ENCODE assay signal across 9 mouse cellular contexts in genomic region chr19:12500124-12500523, GRCm38 (mm10). TPM values are rescaled to one million over a fixed set of nuclear protein-coding genes. Genes with fewer than 3 reads are reported as not detected.
DNase-seq lines count a peak whose midpoint lies in the region; ATAC-seq and TF ChIP-seq lines count a peak whose summit lies in the region.
"Had no signal": no experiment of that assay in that cellular context is flagged by ENCODE, and none has a peak within 500 bp of the region (broad histone marks: within the 10 kb centered on the region; RNA-seq: fewer than 3 reads in every experiment).

No protein-coding gene starts in this region.

- TF ChIP-seq CTCF in kidney, postnatal 0 days (IDR thresholded peaks at IDR 0.05; ENCODE audit: low read depth), result no peak

- no peaks in the 10 kb centered on the region for H3K36me3 ChIP-seq in kidney, postnatal 0 days (ENCODE audit: insufficient read depth, low read length)
- no peaks in the 10 kb centered on the region for H3K36me3 ChIP-seq in embryonic facial prominence, embryonic 11.5 days (replicated peaks; ENCODE audit: control insufficient read depth, insufficient read depth, low read depth, low read length)
- H3K36me3 ChIP-seq in heart, embryonic 11.5 days (ENCODE audit: control insufficient read depth, insufficient read depth, low read length), result no peaks in the 10 kb centered on the region
- 0 out of 2 replicates have a peak, but pooled peaks cover 3% of the 10 kb centered on the region for H3K36me3 ChIP-seq in stomach, embryonic 15.5 days
- H3K36me3 ChIP-seq: G1E had no signal

- DNase-seq in kidney, postnatal 0 days (ENCODE audit: low spot score), result peak; percentile 65
- DNase-seq in kidney, adult 18-20 months, result no peak
- peak; percentile 50 for DNase-seq in embryonic facial prominence, embryonic 11.5 days (ENCODE audit: low spot score)
- DNase-seq in layer of hippocampus, adult 8-10 months (ENCODE audit: low spot score in 2 of 2), result peak; percentile 82 to 83
- peak; percentile 66 for DNase-seq in mesoderm, embryonic 11.5 days (ENCODE audit: low read depth, low spot score)
- no peak for DNase-seq in adrenal gland, postnatal 25 days

- no peaks in the 10 kb centered on the region for H3K9me3 ChIP-seq in kidney, postnatal 0 days (replicated peaks; ENCODE audit: low read length)
- H3K9me3 ChIP-seq in embryonic facial prominence, embryonic 11.5 days (replicated peaks; ENCODE audit: control insufficient read depth, low read length), result no peaks in the 10 kb centered on the region
- no peaks in the 10 kb centered on the region for H3K9me3 ChIP-seq in heart, embryonic 11.5 days (replicated peaks; ENCODE audit: control insufficient read depth, low read length)
- no peaks in the 10 kb centered on the region for H3K9me3 ChIP-seq in stomach, embryonic 15.5 days

- no peak for ATAC-seq in kidney, postnatal 0 days (replicated peaks; ENCODE audit: low FRiP score, low read depth)
- ATAC-seq in embryonic facial prominence, embryonic 11.5 days (replicated peaks; ENCODE audit: insufficient number of reproducible peaks, low FRiP score, low TSS enrichment, low read depth), result peak; percentile 41; the same call in 1 of the 2 replicates
- ATAC-seq in heart, embryonic 11.5 days (replicated peaks; ENCODE audit: insufficient number of reproducible peaks, low FRiP score, low TSS enrichment), result no peak
- ATAC-seq in stomach, embryonic 15.5 days (ENCODE audit: insufficient read depth, low FRiP score, low read depth), result 0 out of 2 replicates have a peak, but pooled peaks have one; percentile 21

- H3K27ac ChIP-seq in kidney, postnatal 0 days, result no peak overlapping the region
- no peak overlapping the region for H3K27ac ChIP-seq in embryonic facial prominence, embryonic 11.5 days (replicated peaks; ENCODE audit: low read depth, low read length)
- no peak overlapping the region for H3K27ac ChIP-seq in heart, embryonic 11.5 days (ENCODE audit: low read depth, low read length)
- peak overlapping the region; percentile 93; the same call in 1 of the 2 replicates for H3K27ac ChIP-seq in stomach, embryonic 15.5 days

- WGBS in kidney, postnatal 0 days, result 12% methylated on average over 3 of the region's 3 CpGs
- WGBS in embryonic facial prominence, embryonic 11.5 days, result 6% methylated on average over 3 of the region's 3 CpGs
- 14% methylated on average over 3 of the region's 3 CpGs for WGBS in heart, embryonic 11.5 days (ENCODE audit: insufficient replicate concordance)
- WGBS in stomach, embryonic 15.5 days, result 8% methylated on average over 3 of the region's 3 CpGs

- peak overlapping the region; percentile 69 for H3K4me3 ChIP-seq in kidney, postnatal 0 days (replicated peaks; ENCODE audit: low read depth, low read length)
- H3K4me3 ChIP-seq in embryonic facial prominence, embryonic 11.5 days (ENCODE audit: low read depth, low read length), result peak overlapping the region; percentile 64
- H3K4me3 ChIP-seq in heart, embryonic 11.5 days (ENCODE audit: low read depth, low read length), result no peak overlapping the region
- peak overlapping the region; percentile 81 for H3K4me3 ChIP-seq in stomach, embryonic 15.5 days (replicated peaks)

- H3K4me2 ChIP-seq in kidney, postnatal 0 days (ENCODE audit: low read length), result peak overlapping the region; percentile 95
- peak overlapping the region; percentile 97 for H3K4me2 ChIP-seq in embryonic facial prominence, embryonic 11.5 days (ENCODE audit: low read depth, low read length)
- H3K4me2 ChIP-seq in heart, embryonic 11.5 days, result peak overlapping the region; percentile 100
- H3K4me2 ChIP-seq in stomach, embryonic 15.5 days, result peak overlapping the region; percentile 89

- peak overlapping the region; percentile 10; the same call in 1 of the 2 replicates for H3K9ac ChIP-seq in kidney, postnatal 0 days (ENCODE audit: low read depth, low read length)
- H3K9ac ChIP-seq in embryonic facial prominence, embryonic 11.5 days (replicated peaks; ENCODE audit: low read length), result peak overlapping the region; percentile 88
- no peak overlapping the region for H3K9ac ChIP-seq in heart, embryonic 11.5 days (ENCODE audit: low read depth, low read length)
- peak overlapping the region; percentile 34 for H3K9ac ChIP-seq in stomach, embryonic 15.5 days

- H3K4me1 ChIP-seq in kidney, postnatal 0 days (replicated peaks; ENCODE audit: insufficient read depth, low read length), result peaks cover 4% of the 10 kb centered on the region
- H3K4me1 ChIP-seq in embryonic facial prominence, embryonic 11.5 days (ENCODE audit: control insufficient read depth, insufficient read depth, low read length), result no peaks in the 10 kb centered on the region; the same call in 1 of the 2 replicates
- H3K4me1 ChIP-seq in heart, embryonic 11.5 days (ENCODE audit: control insufficient read depth, insufficient read depth, low read length), result no peaks in the 10 kb centered on the region
- H3K4me1 ChIP-seq in stomach, embryonic 15.5 days, result peaks cover 14% of the 10 kb centered on the region; the same call in 1 of the 2 replicates

- H3K27me3 ChIP-seq in kidney, postnatal 0 days (ENCODE audit: insufficient read depth, low read length), result no peaks in the 10 kb centered on the region
- no peaks in the 10 kb centered on the region for H3K27me3 ChIP-seq in embryonic facial prominence, embryonic 11.5 days (ENCODE audit: control insufficient read depth, insufficient read depth, low read length)
- H3K27me3 ChIP-seq in heart, embryonic 11.5 days (ENCODE audit: control insufficient read depth, insufficient read depth, low read length), result peaks cover 17% of the 10 kb centered on the region
- H3K27me3 ChIP-seq in stomach, embryonic 15.5 days (replicated peaks), result no peaks in the 10 kb centered on the region

RNA-seq across cellular contexts. Expression of gene Dtx4, which starts 1.1 kb away (rescaled TPM):
- polyA plus RNA-seq in kidney, postnatal 0 days (2015; fragmentation: Nextera tagmentation; extraction: Ambion mirVana), result 5.0 and 5.6 TPM in 2 replicates
- polyA plus RNA-seq in embryonic facial prominence, embryonic 11.5 days (2014; fragmentation: Nextera tagmentation; extraction: Ambion mirVana), result 14.0 and 14.4 TPM in 2 replicates
- 1.3 and 1.8 TPM in 2 replicates for polyA plus RNA-seq in heart, embryonic 11.5 days (2014; fragmentation: Nextera tagmentation; extraction: Ambion mirVana)
- 10 to 100 TPM; 37.1 to 40.9 (median 39.5) TPM for total RNA-seq in layer of hippocampus, adult 8-10 months (2022)
- 14.7 and 18.6 TPM in 2 replicates for polyA plus RNA-seq in stomach, embryonic 15.5 days (2015; fragmentation: Nextera tagmentation; extraction: Ambion mirVana)
- total RNA-seq in adrenal gland, postnatal 25 days (2021), result 14.9 and 15.1 TPM in 2 replicates
- polyA plus RNA-seq: G1E had no signal

RNA-seq across cellular contexts. Expression of gene Mpeg1, which starts 39.5 kb away (rescaled TPM):
- 0.56 and 0.74 TPM in 2 replicates for polyA plus RNA-seq in kidney, postnatal 0 days (2015; fragmentation: Nextera tagmentation; extraction: Ambion mirVana)
- polyA plus RNA-seq in embryonic facial prominence, embryonic 11.5 days (2014; fragmentation: Nextera tagmentation; extraction: Ambion mirVana), result 0.39 and 0.60 TPM in 2 replicates
- polyA plus RNA-seq in heart, embryonic 11.5 days (2014; fragmentation: Nextera tagmentation; extraction: Ambion mirVana), result 0.28 and 0.56 TPM in 2 replicates
- 100 to 1,000 TPM in 2 of 4 experiments, 1 to 10 TPM in 2; 7.5 to 158 (median 61.7) TPM for total RNA-seq in layer of hippocampus, adult 8-10 months (2022)
- 1.2 and 1.3 TPM in 2 replicates for polyA plus RNA-seq in stomach, embryonic 15.5 days (2015; fragmentation: Nextera tagmentation; extraction: Ambion mirVana)
- total RNA-seq in adrenal gland, postnatal 25 days (2021), result 12.4 and 16.5 TPM in 2 replicates
- polyA plus RNA-seq: G1E had no signal

RNA-seq across cellular contexts. Expression of gene Fam111a, which starts 45.4 kb away (rescaled TPM):
- polyA plus RNA-seq in kidney, postnatal 0 days (2015; fragmentation: Nextera tagmentation; extraction: Ambion mirVana), result 10.7 and 14.6 TPM in 2 replicates
- polyA plus RNA-seq in embryonic facial prominence, embryonic 11.5 days (2014; fragmentation: Nextera tagmentation; extraction: Ambion mirVana), result 29.4 and 33.4 TPM in 2 replicates
- polyA plus RNA-seq in heart, embryonic 11.5 days (2014; fragmentation: Nextera tagmentation; extraction: Ambion mirVana), result 26.3 and 30.0 TPM in 2 replicates
- 1 to 10 TPM; 1.4 to 3.9 (median 2.3) TPM for total RNA-seq in layer of hippocampus, adult 8-10 months (2022)
- polyA plus RNA-seq in stomach, embryonic 15.5 days (2015; fragmentation: Nextera tagmentation; extraction: Ambion mirVana), result 20.5 and 21.1 TPM in 2 replicates
- total RNA-seq in adrenal gland, postnatal 25 days (2021), result 6.3 and 6.7 TPM in 2 replicates

Comparison
In these comparisons a context has a peak if more than half of its experiments do, and no peak if none do; other contexts are left out.
1. DNase-seq: peak in kidney, postnatal 0 days (single experiment), embryonic facial prominence, embryonic 11.5 days (single experiment), layer of hippocampus, adult 8-10 months (2 of 2) and mesoderm, embryonic 11.5 days (single experiment); none in kidney, adult 18-20 months (single experiment) and adrenal gland, postnatal 25 days (single experiment).
2. ATAC-seq: peak in embryonic facial prominence, embryonic 11.5 days (single experiment) and stomach, embryonic 15.5 days (single experiment); none in kidney, postnatal 0 days (single experiment) and heart, embryonic 11.5 days (single experiment).
3. Peak in every context shown above with its lines, with median percentiles within 50 percentile points of each other: H3K4me2 ChIP-seq.